Mouse (Mus musculus) intestine, embryonic 15.5 days (tissue): ENCODE results near the gene Rpgr. TPM values are rescaled to one million over a fixed set of nuclear protein-coding genes. Genes with fewer than 3 reads are reported as not detected.

ENCODE experiments used
- ATAC-seq: fragments of 200-750 bp; cut with Nextera tagmentation; 2 replicates; pipeline ENCODE4 v1.8.0; 2017; ENCODE audit warnings: moderate TSS enrichment, moderate library complexity
- H3K27ac ChIP-seq: fragments of 300-500 bp; sonication (generic); 2 replicates; pipeline ENCODE4 v1.5.1; 2015; ENCODE audit warnings: mild to moderate bottlenecking, inconsistent platforms
- H3K27me3 ChIP-seq: fragments of 300-500 bp; sonication (generic); replicated peaks from 2 replicates; pipeline ENCODE4 v1.6.1; 2015; ENCODE audit warnings: inconsistent platforms
- H3K36me3 ChIP-seq: fragments of 300-500 bp; sonication (generic); 2 replicates; pipeline ENCODE4 v1.6.1; 2015; ENCODE audit warnings: inconsistent platforms
- H3K4me1 ChIP-seq: fragments of 300-500 bp; sonication (generic); replicated peaks from 2 replicates; pipeline ENCODE4 v1.6.1; 2015; ENCODE audit warnings: inconsistent platforms
- H3K4me2 ChIP-seq: fragments of 300-500 bp; sonication (generic); replicated peaks from 2 replicates; pipeline ENCODE4 v1.6.1; 2015; ENCODE audit warnings: mild to moderate bottlenecking, inconsistent platforms
- H3K4me3 ChIP-seq: fragments of 300-500 bp; sonication (generic); replicated peaks from 2 replicates; pipeline ENCODE4 v1.5.1; 2015; ENCODE audit warnings: inconsistent platforms
- H3K9ac ChIP-seq: fragments of 300-500 bp; sonication (generic); 2 replicates; pipeline ENCODE4 v1.6.1; 2015; ENCODE audit warnings: inconsistent platforms
- H3K9me3 ChIP-seq: fragments of 300-500 bp; sonication (generic); 2 replicates; pipeline ENCODE4 v1.6.1; 2016; ENCODE audit warnings: inconsistent platforms
- WGBS: fragments of 180-500 bp; shearing (Covaris S2); methylation state at CpG from one replicate; pipeline ENCODE4 v1.1.7; 2015; 5-methylcytosine and 5-hydroxymethylcytosine counted together
- polyA plus RNA-seq: library from polyadenylated mRNA; unstranded; fragments of >200 nt; fragmentation: Nextera tagmentation; extraction: Ambion mirVana; gene quantifications from 2 replicates; pipeline ENCODE4 v1.2.1, GENCODE M21; 2015

Rpgr gene
- polyA plus RNA-seq, result 9.9 and 11.7 TPM in 2 replicates

- H3K27ac ChIP-seq, result peak within 1 kb of the TSS; percentile 58; the same call in 1 of the 2 replicates
- no peaks in the 10 kb centered on the region for H3K9me3 ChIP-seq
- H3K4me2 ChIP-seq, result peak within 1 kb of the TSS; percentile 48
- H3K27me3 ChIP-seq, result no peaks in the 10 kb centered on the region
- ATAC-seq, result peak; percentile 98
- no peaks in the 10 kb centered on the region for H3K4me1 ChIP-seq
- peak within 1 kb of the TSS; percentile 40; the same call in 1 of the 2 replicates for H3K9ac ChIP-seq
- 9% methylated on average over 43 of the region's 47 CpGs for WGBS
- H3K4me3 ChIP-seq, result peak within 1 kb of the TSS; percentile 49
- no peaks in the 10 kb centered on the region for H3K36me3 ChIP-seq
Observed at GRCm38 (mm10) chrX:10216410-10216949, at the start of gene Rpgr. Gene Rpgr (minus strand): TSS chrX:10216920.

DNA sequence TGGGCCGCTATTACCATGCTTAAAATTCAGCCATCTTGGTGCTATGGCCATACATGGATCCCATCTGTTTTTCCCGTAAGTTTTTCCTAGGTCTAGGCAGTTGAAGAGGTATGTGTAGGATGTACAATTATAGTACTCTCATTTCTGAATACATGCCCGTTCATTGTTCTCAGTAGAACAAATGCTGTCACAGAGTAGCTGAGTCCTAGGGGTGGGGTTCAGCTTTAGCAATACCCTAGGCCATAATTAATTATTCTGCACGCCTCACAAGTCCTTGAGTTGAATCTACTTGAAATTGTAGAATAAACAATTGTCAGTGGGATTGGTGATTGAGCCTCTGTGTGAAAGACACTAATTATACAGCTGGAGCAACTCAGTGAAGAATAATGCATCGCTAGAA is 41.5 kb upstream of the Rpgr start:
- Histone ChIP-seq H3K4me3 (no peak overlapping the region), H3K4me1 (no peaks in the 10 kb centered on the region), H3K27ac (no peak overlapping the region), H3K4me2 (no peak overlapping the region), H3K36me3 (no peaks in the 10 kb centered on the region), H3K9ac (no peak overlapping the region), H3K9me3 (no peaks in the 10 kb centered on the region), H3K27me3 (no peaks in the 10 kb centered on the region)
- ATAC-seq, result no peak
- WGBS, result 74% methylated on average over 5 of the region's 5 CpGs

GRCm38 (mm10) chrX:10257774-10258173 is 41.1 kb upstream of the Rpgr start:
- WGBS, result 72% methylated on average over 1 of the region's 1 CpGs
- Histone ChIP-seq H3K27me3 (no peaks in the 10 kb centered on the region), H3K27ac (no peak overlapping the region), H3K9ac (no peak overlapping the region), H3K4me2 (no peak overlapping the region), H3K4me1 (no peaks in the 10 kb centered on the region), H3K9me3 (no peaks in the 10 kb centered on the region), H3K36me3 (no peaks in the 10 kb centered on the region), H3K4me3 (no peak overlapping the region)
- ATAC-seq, result peak; percentile 49; the same call in 1 of the 2 replicates

GRCm38 (mm10) chrX:10251852-10252504 is 35.3 kb upstream of the Rpgr start, which contains the start of gene Otc:
Gene Otc (plus strand): TSS chrX:10252305.
- 48% methylated on average over 2 of the region's 2 CpGs for WGBS
- Histone ChIP-seq H3K27me3 (no peaks in the 10 kb centered on the region), H3K27ac (no peak within 1 kb of the TSS), H3K4me3 (0 out of 2 replicates have a peak within 1 kb of the TSS, but pooled peaks have one; percentile 9), H3K36me3 (no peaks in the 10 kb centered on the region), H3K9ac (no peak within 1 kb of the TSS), H3K4me1 (no peaks in the 10 kb centered on the region), H3K9me3 (no peaks in the 10 kb centered on the region), H3K4me2 (0 out of 2 replicates have a peak within 1 kb of the TSS, but pooled peaks have one; percentile 9)
- ATAC-seq, result peak; percentile 96

DNA sequence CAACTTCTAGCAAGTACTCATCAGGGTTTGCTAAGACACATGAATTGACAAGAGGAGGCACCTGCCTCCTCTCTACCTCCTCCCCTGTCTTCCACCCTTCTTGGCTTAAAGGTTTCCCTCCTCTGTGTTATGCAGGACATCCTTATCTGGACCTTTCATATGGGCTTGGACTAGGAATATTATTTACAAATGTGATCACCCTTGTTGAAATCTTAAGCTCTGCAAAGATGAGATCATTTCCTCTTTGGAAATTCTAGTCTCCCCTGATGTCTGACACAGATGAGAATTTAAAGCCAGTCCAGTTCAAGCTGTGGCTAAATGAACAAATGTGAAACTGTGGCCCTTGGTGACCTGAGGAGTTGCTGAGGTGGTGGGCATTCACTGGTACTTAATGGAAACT is 34.6 kb upstream of the Rpgr start:
- Histone ChIP-seq H3K9ac (no peak overlapping the region), H3K9me3 (no peaks in the 10 kb centered on the region), H3K36me3 (no peaks in the 10 kb centered on the region), H3K4me1 (no peaks in the 10 kb centered on the region), H3K27ac (no peak overlapping the region), H3K4me3 (no peak overlapping the region), H3K27me3 (no peaks in the 10 kb centered on the region), H3K4me2 (no peak overlapping the region)
- ATAC-seq, result no peak

- Histone ChIP-seq H3K4me3 (no peak overlapping the region), H3K4me2 (no peak overlapping the region), H3K27me3 (no peaks in the 10 kb centered on the region), H3K36me3 (no peaks in the 10 kb centered on the region), H3K4me1 (no peaks in the 10 kb centered on the region), H3K27ac (no peak overlapping the region), H3K9ac (no peak overlapping the region), H3K9me3 (no peaks in the 10 kb centered on the region)
- WGBS, result 79% methylated on average over 3 of the region's 3 CpGs
- ATAC-seq, result no peak
Observed at GRCm38 (mm10) chrX:10243916-10244315, 27.2 kb upstream of the Rpgr start.

DNA sequence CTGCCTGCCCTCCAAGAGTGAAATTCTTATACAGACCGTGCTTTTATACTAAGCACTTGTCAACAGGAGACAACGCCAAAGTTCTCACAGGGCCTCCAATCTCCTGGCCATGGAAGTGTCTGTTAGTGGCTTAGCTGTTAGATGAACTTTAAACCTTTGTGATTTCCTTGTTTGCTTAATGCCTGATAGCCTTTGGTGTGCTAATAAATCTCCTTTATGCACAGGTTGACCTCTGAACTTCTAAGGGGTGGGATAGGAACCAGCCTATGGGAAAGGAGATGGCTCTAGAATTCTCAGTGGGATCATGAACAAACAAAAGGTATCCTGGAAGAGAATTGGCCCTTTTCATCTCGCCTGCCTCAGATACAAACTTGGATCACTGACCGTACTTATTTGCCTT is 22.8 kb upstream of the Rpgr start:
- Histone ChIP-seq H3K36me3 (no peaks in the 10 kb centered on the region), H3K4me1 (no peaks in the 10 kb centered on the region), H3K4me2 (no peak overlapping the region), H3K9ac (no peak overlapping the region), H3K9me3 (no peaks in the 10 kb centered on the region), H3K4me3 (no peak overlapping the region), H3K27ac (no peak overlapping the region), H3K27me3 (no peaks in the 10 kb centered on the region)
- ATAC-seq, result peak; percentile 96
- 49% methylated on average over 4 of the region's 4 CpGs for WGBS

GRCm38 (mm10) chrX:10234617-10235016 is 17.9 kb upstream of the Rpgr start:
- no peak overlapping the region for H3K27ac ChIP-seq
- 77% methylated on average over 3 of the region's 3 CpGs for WGBS

GRCm38 (mm10) chrX:10233051-10233450 is 16.3 kb upstream of the Rpgr start:
- Histone ChIP-seq H3K9ac (no peak overlapping the region), H3K27ac (no peak overlapping the region), H3K27me3 (no peaks in the 10 kb centered on the region), H3K4me1 (no peaks in the 10 kb centered on the region), H3K4me2 (no peak overlapping the region), H3K4me3 (no peak overlapping the region), H3K9me3 (no peaks in the 10 kb centered on the region), H3K36me3 (no peaks in the 10 kb centered on the region)
- WGBS, result 78% methylated on average over 2 of the region's 2 CpGs
- no peak for ATAC-seq

More at GRCm38 (mm10) chrX:10234617-10235016, 17.9 kb upstream of the Rpgr start:
- no peaks in the 10 kb centered on the region for H3K36me3 ChIP-seq
- H3K27me3 ChIP-seq, result no peaks in the 10 kb centered on the region
- ATAC-seq, result no peak
- no peaks in the 10 kb centered on the region for H3K4me1 ChIP-seq
- H3K9me3 ChIP-seq, result no peaks in the 10 kb centered on the region
- H3K4me3 ChIP-seq, result no peak overlapping the region
- H3K9ac ChIP-seq, result no peak overlapping the region
- H3K4me2 ChIP-seq, result no peak overlapping the region

DNA sequence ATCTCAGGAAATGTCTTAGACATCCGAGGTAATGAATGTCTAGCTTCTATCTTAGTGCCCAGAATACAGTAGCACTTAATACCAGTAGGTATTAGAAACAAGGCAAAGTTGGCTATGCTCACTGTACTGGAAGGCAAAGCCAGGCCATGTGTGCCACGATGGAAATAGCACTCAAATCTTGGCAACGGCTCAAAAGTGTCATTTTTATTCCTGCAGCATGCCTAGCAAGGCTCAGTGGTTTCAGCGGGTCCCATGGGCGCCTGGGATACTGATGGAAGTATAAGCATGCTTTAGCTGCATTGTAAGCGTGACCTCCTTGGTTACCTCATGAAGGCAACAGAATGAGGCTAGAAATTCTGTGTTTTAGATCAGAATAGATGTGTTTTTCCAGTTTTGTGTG is 2.6 kb upstream of the Rpgr start:
- no peak overlapping the region for H3K4me3 ChIP-seq
- 68% methylated on average over 6 of the region's 6 CpGs for WGBS
- H3K27me3 ChIP-seq, result no peaks in the 10 kb centered on the region
- no peaks in the 10 kb centered on the region for H3K36me3 ChIP-seq
- no peaks in the 10 kb centered on the region for H3K4me1 ChIP-seq
- H3K9me3 ChIP-seq, result no peaks in the 10 kb centered on the region
- H3K27ac ChIP-seq, result no peak overlapping the region
- ATAC-seq, result no peak
- no peak overlapping the region for H3K9ac ChIP-seq
- no peak overlapping the region for H3K4me2 ChIP-seq

DNA sequence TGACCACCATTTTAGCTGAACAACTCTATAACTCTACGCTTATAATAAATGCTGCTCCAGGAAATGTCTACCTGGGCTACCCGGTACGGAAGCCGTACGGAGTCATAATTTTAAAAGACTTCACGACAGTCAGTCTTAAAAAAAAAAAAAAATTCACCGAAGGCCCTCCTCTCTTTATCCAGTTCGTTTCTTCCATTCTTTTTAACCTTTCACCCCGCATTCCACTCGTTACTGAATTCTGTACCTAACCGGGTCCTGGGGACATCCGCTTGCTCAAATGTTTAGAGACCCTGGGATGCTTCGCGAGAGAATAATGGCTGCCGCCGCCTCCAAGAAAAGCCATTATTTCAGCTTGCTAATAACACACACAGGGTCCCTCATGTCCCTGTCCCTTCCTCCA is 748 bp downstream of the Rpgr start:
- H3K4me1 ChIP-seq, result no peaks in the 10 kb centered on the region
- H3K9me3 ChIP-seq, result no peaks in the 10 kb centered on the region
- peak overlapping the region; percentile 49 for H3K4me3 ChIP-seq
- peak; percentile 13 for ATAC-seq
- WGBS, result 19% methylated on average over 16 of the region's 16 CpGs
- H3K4me2 ChIP-seq, result peak overlapping the region; percentile 48
- no peaks in the 10 kb centered on the region for H3K27me3 ChIP-seq
- H3K36me3 ChIP-seq, result no peaks in the 10 kb centered on the region
- H3K27ac ChIP-seq, result peak overlapping the region; percentile 58; the same call in 1 of the 2 replicates
- peak overlapping the region; percentile 40; the same call in 1 of the 2 replicates for H3K9ac ChIP-seq

- Histone ChIP-seq H3K4me3 (no peak overlapping the region), H3K27me3 (no peaks in the 10 kb centered on the region), H3K36me3 (no peaks in the 10 kb centered on the region), H3K4me1 (no peaks in the 10 kb centered on the region), H3K27ac (no peak overlapping the region), H3K9me3 (no peaks in the 10 kb centered on the region), H3K4me2 (no peak overlapping the region), H3K9ac (no peak overlapping the region)
- ATAC-seq, result no peak
- 71% methylated on average over 5 of the region's 5 CpGs for WGBS
Observed at GRCm38 (mm10) chrX:10205937-10206336, 10.8 kb downstream of the Rpgr start.

GRCm38 (mm10) chrX:10201289-10201688 is 15.4 kb downstream of the Rpgr start:
- H3K36me3 ChIP-seq, result no peaks in the 10 kb centered on the region
- no peak for ATAC-seq
- H3K4me2 ChIP-seq, result no peak overlapping the region
- no peaks in the 10 kb centered on the region for H3K27me3 ChIP-seq
- no peaks in the 10 kb centered on the region for H3K9me3 ChIP-seq
- H3K4me1 ChIP-seq, result no peaks in the 10 kb centered on the region
- WGBS, result 19% methylated on average over 2 of the region's 2 CpGs
- H3K4me3 ChIP-seq, result no peak overlapping the region
- no peak overlapping the region for H3K9ac ChIP-seq
- no peak overlapping the region for H3K27ac ChIP-seq
